Mouse (Mus musculus) adrenal gland, adult 2 months (tissue): Measurements from ENCODE around the gene F930015N05Rik. TPM values are rescaled to one million over a fixed set of nuclear protein-coding genes. Genes with fewer than 3 reads are reported as not detected.

Experiments
- DNase-seq: peaks from one replicate; pipeline ENCODE4 v3.0.0; 2021
- long read RNA-seq: library from polyadenylated mRNA; stranded (forward); transcript quantifications from one replicate; pipeline ENCODE4 v2.0.0, GENCODE M21; 2021
- polyA plus RNA-seq: library from polyadenylated mRNA; depleted of rRNA; stranded (reverse); fragments of >200 nt; gene quantifications from 2 replicates; pipeline ENCODE4 v1.2.3, GENCODE M21; 2012; rRNA removed
- total RNA-seq, 2 experiments: library from RNA; stranded (reverse); gene quantifications; 2 replicates each; pipeline ENCODE4 v1.2.3; 2021

The F930015N05Rik gene
- not detected for total RNA-seq
- 0.10 TPM in 1 of 2 replicates, not detected in the other for polyA plus RNA-seq
- long read RNA-seq = 0 reads

GRCm38 (mm10) chr11:64436412-64436727, at the start of gene F930015N05Rik:
F930015N05Rik (minus strand) TSS chr11:64436653.
- DNase-seq = no peak

- no peak for DNase-seq
Measured at GRCm38 (mm10) chr11:64481445-64481844, 45.0 kb upstream of the F930015N05Rik start.

GRCm38 (mm10) chr11:64473679-64474078, 37.2 kb upstream of the F930015N05Rik start:
- no peak for DNase-seq

- no peak for DNase-seq
Measured at GRCm38 (mm10) chr11:64470689-64471088, 34.2 kb upstream of the F930015N05Rik start.

GRCm38 (mm10) chr11:64468737-64469136, 32.3 kb upstream of the F930015N05Rik start:
- peak; percentile 62 for DNase-seq

GRCm38 (mm10) chr11:64461746-64462145, 25.3 kb upstream of the F930015N05Rik start:
- DNase-seq = no peak

- DNase-seq = no peak
Measured at GRCm38 (mm10) chr11:64448586-64449315, 12.3 kb upstream of the F930015N05Rik start.

- DNase-seq = no peak
Measured at GRCm38 (mm10) chr11:64445227-64445626, 8.8 kb upstream of the F930015N05Rik start.

- DNase-seq = no peak
Measured at GRCm38 (mm10) chr11:64442701-64443100, 6.2 kb upstream of the F930015N05Rik start.

- DNase-seq = peak; percentile 20
Measured at GRCm38 (mm10) chr11:64442119-64442518, 5.7 kb upstream of the F930015N05Rik start.

- DNase-seq = no peak
Measured at GRCm38 (mm10) chr11:64438909-64439308, 2.5 kb upstream of the F930015N05Rik start.

- no peak for DNase-seq
Measured at GRCm38 (mm10) chr11:64437721-64438120, 1.3 kb upstream of the F930015N05Rik start.

GRCm38 (mm10) chr11:64436791-64437298, 392 bp upstream of the F930015N05Rik start:
- no peak for DNase-seq

GRCm38 (mm10) chr11:64435546-64436411, 674 bp downstream of the F930015N05Rik start:
- DNase-seq = peak; percentile 54

- DNase-seq = peak; percentile 85
Measured at GRCm38 (mm10) chr11:64434611-64435545, 1.6 kb downstream of the F930015N05Rik start, which contains the start of gene Hs3st3a1. Hs3st3a1 (plus strand) TSS chr11:64435332.

- no peak for DNase-seq
Measured at GRCm38 (mm10) chr11:64418969-64419368, 17.5 kb downstream of the F930015N05Rik start.

GRCm38 (mm10) chr11:64400534-64401093, 35.8 kb downstream of the F930015N05Rik start:
- no peak for DNase-seq

GRCm38 (mm10) chr11:64397612-64398011, 38.8 kb downstream of the F930015N05Rik start:
- no peak for DNase-seq

- DNase-seq = no peak
Measured at GRCm38 (mm10) chr11:64396949-64397348, 39.5 kb downstream of the F930015N05Rik start.

GRCm38 (mm10) chr11:64396331-64396881, 40.0 kb downstream of the F930015N05Rik start:
- DNase-seq = no peak

GRCm38 (mm10) chr11:64386333-64386732, 50.1 kb downstream of the F930015N05Rik start:
- no peak for DNase-seq
